Mouse (Mus musculus) R1 (cell line): ENCODE results near the gene 1110017D15Rik.
A peak's percentile ranks its signal among the peaks of the same experiment; 100 is the strongest.
"Not testable (repeated sequence)": the region's sequence is repeated elsewhere in the genome, so short reads cannot be mapped to it uniquely, and the experiment has no call there.

Source experiments
- DNase-seq: peaks from one replicate; pipeline ENCODE4 v3.0.0-alpha.2; 2018; ENCODE audit warnings: low read depth, low spot score

Gene 1110017D15Rik

DNA sequence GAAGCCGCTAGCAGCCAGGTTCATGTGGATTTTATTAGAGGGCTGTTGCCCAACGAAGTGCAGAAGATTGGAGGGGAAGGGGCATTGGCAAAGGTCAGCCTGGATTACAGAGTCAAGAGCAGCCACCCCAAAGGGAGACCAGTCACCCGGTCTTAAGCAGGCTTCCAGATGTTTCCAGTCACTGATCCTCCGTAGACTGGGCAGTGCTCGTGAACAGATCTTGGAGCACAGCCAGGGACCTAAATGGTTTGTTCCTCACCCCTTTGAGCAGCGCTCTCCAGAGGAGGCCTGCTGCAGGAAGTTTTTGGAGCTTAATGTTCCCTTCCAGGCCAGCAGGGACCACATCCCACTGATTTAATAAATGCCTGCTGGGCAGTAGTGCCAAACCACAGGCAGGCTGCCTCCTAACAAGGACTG is 35.5 kb downstream of the 1110017D15Rik start:
- no peak for DNase-seq

DNA sequence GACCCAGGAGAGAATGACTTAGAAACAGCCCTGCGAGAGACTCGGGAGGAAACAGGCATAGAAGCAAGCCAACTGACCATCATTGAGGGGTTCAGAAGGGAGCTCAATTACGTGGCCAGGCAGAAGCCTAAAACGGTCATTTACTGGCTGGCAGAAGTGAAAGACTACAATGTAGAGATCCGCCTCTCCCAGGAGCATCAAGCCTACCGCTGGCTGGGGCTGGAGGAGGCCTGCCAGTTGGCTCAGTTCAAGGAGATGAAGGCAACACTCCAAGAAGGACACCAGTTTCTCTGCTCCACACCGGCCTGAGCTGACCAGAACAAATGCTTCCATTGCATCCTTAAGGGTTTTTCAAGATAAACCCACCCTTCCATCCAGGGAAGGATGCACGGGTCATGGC is 36.9 kb downstream of the 1110017D15Rik start:
- no peak for DNase-seq

DNA sequence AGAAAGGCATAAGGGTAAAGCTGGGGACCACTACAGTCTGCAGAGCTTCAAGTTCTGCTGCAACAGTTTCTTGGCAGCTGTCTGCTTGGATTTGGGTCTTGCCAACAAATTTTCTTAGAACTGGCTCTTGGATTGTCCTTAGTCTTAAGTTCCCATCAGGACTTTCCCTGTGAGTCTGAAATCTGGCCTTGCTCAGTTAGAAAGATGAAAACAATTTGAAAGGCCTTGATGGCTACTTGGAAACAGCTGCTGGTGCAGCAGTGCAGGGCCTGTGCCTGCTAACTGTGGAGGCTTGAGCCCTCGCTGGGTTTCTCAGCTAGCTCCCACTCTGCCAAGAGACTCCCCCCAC is 37.7 kb downstream of the 1110017D15Rik start:
- DNase-seq = no peak

DNA sequence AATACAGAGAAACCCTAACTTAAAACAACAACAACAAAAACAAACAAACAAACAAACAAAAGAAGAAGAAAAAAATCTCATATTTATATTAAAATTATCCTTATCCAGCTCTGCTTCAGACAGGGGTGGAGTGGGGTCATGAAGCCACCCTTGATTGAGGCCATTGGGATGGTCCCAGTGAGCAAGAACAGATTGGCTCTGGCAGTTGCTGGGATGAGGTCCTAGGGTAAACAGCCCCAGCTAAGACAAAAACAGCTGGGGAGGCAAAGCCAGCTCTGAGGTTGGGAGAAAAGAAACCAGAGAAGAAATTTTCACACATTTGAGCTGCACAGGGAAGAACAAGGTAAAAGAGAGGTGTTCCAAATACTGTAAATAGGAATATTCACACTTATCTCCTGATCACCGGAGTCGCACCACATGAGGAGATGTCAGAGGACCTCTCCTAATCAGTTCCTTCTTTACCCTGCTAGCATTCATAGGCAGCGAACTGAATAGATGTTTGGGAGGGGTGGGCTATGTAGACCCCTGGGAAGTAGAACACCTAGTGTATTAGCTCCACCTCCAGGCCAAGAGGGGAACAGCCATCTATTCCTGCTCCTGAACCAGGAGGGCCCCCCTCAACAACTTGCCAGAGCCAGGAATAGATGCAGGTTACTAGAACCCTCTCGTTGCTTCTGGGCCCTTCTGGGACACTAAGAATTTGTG is 38.2 kb downstream of the 1110017D15Rik start:
- DNase-seq = no peak

DNA sequence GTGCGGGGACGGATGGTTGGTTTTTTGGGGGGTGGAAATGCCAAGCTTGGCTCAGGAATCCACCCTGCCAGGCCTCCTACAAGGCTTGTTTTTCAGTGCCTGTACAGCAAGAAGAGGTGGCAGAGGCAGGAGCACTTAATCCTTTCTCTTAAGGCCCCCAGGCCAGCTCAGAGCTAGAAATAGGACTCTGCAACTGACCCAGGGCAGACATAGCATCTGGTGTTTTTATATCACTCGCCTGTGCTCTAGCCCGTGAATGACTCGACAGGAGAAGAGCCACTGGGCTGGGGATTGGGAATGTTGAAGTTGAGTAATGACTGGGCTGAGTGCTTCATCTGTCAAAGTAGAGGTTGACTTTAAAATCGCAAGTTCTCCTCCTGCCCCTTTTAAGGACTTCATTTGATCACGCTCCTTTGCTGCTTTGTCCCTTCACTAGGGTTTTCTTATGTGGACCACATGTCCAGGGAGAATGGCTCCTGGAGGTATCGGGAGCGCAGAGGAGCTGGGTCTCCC is 39.4 kb downstream of the 1110017D15Rik start:
- no peak for DNase-seq

DNA sequence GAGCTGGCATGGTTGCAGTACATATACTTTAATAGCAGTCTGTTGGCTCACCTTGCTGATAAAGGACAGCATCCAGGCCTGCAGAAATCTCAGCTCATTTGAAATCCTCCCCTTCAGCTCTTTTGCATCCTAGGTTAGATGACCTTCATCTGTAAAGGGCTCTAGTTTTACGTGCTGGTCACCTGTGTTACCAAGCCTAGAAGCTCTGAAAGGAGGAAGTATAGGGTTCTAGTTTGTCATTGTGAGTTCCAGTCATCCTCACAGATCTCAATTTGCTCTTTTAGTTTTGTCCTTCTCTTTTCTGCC is 45.8 kb downstream of the 1110017D15Rik start:
- DNase-seq = no peak

DNA sequence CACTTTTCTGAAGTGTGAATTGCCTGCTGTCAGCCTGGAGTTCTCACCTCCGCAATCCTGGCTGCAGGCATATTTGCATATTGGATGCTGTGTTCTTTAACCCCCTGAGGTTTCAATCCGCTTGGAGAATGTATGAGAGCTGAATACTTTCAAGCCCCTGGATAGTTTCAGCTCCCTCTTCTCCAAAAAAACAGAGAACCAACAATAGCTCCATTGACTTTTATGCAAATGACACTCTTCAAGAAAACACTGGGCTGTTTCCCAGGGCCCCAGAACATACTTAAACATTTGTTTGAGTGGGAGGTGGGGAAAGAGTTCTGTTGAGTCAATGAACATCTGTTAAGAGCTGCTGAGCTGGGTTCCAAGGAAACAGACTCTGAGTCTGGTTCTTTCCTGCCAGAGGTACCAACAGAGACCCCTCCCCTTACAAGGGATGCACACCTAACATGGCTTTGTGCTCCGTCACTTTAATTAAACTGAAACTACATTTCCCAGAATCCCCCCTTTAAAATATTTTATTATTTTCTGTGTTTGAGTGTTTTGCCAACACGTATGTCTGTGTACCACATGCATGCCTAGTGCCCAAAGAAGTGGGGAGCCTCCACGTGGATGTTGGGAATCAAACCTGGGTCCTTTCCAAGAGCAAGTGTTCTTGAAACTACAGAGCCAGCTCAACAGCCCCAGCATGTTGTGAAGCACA is 46.3 kb downstream of the 1110017D15Rik start:
- DNase-seq = peak; percentile 63

DNA sequence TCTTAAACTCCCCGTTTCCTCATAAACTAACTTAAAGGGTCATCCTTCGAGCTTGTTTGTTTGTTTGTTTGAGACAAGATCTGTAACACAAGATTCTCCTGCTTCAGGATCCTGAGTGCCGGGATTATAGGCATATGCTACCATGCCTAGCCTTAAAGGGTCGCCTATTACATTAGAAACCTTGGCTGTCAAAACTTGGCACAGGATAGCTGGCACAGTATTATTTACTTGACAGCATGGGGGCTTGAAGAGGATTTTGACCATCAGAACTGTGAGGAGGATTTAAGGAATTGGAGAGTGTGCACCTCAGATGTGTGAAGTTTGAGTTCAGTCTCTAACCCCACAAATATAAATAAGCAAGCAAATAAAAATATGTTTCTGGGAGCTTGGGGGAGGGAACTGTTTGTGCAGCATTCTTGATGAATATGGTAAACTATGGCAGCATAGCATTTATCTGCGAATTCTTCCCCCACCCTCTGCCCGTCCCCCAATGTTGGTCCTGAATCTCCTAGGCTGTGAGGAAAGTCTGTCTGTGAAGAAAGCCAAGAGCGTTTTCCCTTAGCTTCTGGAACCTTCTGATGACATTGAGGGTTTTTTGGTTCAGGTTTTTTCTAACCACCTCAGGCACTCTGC is 47.0 kb downstream of the 1110017D15Rik start:
- DNase-seq = no peak

DNA sequence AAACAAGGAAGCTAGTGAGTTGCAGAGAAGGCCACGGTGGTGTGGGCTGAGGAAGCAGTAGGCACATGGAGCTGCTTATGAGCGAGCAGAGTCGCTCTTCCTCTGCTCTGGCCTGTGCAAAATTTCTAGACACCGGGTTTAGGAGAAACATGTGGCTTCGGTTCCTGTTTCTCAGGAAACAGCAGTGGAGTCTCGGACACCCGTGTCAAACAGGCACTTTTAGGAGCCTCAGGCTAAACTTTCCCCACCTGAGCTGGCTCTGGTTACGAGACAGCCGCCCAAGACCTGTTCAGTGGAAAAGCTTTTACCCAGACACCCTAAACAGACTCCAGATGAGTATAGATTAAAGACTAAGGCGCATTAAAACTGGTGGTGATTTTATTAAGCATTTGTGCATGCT is 47.9 kb downstream of the 1110017D15Rik start:
- no peak for DNase-seq

DNA sequence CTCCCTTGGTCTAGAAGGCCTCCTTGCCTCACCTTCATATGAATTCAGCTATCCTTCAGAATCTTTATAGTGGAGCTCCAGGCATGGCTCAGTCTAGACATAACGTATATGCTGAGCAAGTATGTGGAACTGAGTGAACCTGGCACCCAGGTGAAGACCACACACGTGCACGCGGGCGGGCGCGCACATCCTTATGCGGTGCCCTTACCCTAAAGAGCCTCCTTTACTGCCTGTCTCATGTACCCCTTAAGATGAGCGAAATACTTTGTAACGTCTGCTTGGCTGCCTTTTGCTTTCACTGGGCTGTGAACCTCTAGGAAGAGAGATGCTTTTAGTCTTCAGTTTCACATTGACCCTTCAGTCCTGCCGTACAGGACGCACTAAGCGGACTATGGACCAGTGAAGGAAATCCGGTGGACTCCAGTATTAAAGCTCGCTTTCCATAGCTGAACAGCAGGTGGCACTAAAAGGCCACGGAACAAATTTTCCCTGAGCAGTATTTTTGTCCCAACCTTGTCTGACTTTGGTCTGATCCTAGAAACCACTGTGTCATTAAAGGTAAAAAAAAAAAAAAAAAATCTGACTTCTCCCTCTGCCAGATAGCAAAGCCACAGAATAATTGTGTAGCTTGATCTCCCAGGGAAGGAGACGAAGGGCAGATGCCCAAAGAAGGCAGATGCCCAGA is 48.6 kb downstream of the 1110017D15Rik start:
- DNase-seq = peak; percentile 64

DNA sequence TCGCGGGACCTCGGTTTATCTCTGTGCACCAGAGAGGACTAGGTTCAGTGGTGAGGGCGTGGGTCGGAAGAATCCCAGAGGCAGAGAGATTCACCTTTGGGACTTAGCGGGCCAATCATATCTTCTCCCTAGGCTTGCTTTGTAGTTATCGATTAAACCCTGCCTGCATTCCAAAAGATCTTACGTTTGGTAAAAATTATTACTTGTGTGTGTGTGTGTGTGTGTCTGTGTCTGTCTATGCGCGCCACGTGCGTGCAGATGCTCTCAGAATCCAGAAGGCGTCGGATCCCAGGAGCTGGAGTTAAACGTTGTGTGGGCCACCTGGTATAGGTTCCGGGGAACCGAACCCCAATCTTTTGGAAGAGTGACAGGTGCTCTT is 51.9 kb downstream of the 1110017D15Rik start:
- DNase-seq = no peak

DNA sequence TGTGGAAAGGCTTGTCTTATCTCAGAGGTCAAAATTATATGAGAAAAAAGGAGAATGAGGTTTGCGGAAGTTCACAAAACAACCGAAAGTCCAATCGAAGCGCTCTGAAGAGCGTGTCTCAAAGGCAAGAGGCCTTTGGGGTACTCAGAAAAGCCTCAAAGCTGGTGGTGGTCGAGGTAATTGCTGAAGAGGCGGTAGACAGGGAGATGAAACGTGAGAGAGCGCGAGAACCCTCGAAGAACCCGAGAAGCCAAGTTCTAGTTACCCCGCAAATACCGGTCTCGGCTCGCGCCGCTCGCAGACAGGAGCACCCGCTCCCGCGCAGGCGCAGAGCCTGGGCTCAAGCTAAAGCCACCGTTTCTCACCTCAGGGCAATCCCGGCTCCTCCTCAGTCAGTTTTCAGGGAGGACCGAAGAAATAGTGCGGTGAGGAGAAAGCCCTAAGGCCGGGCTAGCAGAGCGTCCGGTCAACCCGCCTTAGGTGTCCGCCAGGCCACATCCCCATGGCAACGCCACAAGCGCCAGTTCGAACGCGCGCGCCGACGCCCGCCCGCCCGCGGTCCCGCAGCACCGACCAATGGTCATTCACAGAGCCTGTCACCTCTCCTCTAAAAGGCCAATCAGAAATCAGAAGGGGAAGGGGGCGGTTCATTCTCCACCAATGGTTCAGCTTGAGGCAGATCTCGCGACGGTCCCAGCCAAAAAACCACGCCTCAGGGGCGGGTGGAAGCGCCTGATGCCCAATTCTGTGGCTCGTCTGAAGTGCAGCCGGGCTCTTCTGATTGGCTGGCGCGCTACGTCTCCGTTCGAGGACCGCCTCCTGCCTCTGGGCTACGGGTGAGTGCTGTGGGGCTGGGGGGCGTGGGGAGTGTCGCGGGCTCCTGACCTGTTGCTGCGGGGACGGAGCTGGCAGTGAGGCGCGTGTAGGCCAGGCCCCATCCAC is 52.5 kb downstream of the 1110017D15Rik start, which contains the start of the genes Kif24 and Nudt2:
Gene Kif24, minus strand, starts transcription at position 543 of the 942 bp plus-strand sequence.
Gene Nudt2, plus strand, starts transcription at position 807 of the 942 bp plus-strand sequence.
- peak; percentile 100 for DNase-seq

DNA sequence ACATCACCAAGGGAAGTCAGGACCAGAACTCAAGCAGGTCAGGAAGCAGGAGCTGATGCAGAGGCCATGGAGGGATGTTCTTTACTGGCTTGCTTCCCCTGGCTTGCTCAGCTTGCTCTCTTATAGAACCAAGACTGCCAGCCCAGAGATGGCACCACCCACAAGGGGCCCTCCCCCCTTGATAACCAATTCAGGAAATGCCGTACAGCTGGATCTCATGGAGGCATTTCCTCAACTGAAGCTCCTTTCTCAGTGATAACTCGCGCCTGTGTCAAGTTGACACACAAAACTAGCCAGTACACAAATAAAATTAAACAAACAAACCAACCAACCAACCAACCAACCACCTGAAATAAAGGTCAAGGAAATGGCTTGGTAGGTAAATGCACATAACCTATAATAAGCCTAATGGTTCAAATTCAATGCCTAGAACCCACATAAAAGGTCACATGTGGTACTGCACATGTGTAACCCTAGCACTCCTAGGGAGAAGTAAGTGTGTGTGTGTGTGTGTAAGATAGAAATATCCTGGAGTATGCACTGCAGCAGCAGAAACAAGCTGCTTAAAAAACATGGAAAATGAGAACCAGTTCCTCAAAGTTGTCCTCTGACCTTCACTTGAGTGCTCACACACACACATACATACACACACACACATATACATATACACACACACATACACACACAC is 53.9 kb downstream of the 1110017D15Rik start:
- DNase-seq = not testable (repeated sequence)

DNA sequence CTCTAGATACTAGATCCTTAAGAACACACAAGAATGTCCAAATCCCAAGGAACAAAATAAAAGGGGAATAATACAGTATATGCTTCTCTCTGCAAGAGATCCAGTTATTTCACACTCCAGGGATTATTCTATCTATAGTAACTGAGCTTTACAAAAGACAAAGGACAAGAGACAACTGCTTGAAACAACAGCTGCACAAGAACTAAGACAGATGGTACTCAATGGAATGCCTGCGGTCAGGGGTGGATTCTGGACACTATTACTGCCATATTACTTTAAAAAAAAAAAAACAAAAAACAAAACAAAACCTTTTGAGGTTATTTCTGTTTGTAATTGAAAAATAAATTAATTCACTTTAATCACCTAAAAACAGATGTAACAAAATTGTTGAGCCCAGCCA is 56.4 kb downstream of the 1110017D15Rik start:
- no peak for DNase-seq
